Mouse (Mus musculus) adrenal gland, adult (tissue): Measurements from ENCODE around the gene Adamts14.

Experiments
- DNase-seq, 2 experiments: peaks; one replicate each; pipeline ENCODE4 v3.0.0; 2022 to 2023; ENCODE audit warnings: low spot score in 1 of 2; ENCODE audit not compliant: inconsistent age in 2 of 2

Gene Adamts14

GRCm38 (mm10) chr10:61275669-61276110, 2.5 kb upstream of the Adamts14 start:
- DNase-seq: peak; percentile 14 to 70

GRCm38 (mm10) chr10:61274532-61274931, 1.3 kb upstream of the Adamts14 start:
- no peak for DNase-seq

GRCm38 (mm10) chr10:61273844-61274215, 592 bp upstream of the Adamts14 start:
- DNase-seq: no peak

GRCm38 (mm10) chr10:61272631-61273030, 607 bp downstream of the Adamts14 start:
- DNase-seq: no peak

- DNase-seq: no peak
Observed at GRCm38 (mm10) chr10:61272089-61272626, 1.1 kb downstream of the Adamts14 start.

GRCm38 (mm10) chr10:61267378-61267777, 5.9 kb downstream of the Adamts14 start:
- no peak for DNase-seq

GRCm38 (mm10) chr10:61263606-61264005, 9.6 kb downstream of the Adamts14 start:
- DNase-seq: no peak

- no peak for DNase-seq
Observed at GRCm38 (mm10) chr10:61261229-61262156, 11.7 kb downstream of the Adamts14 start.

- peak in 1 of 2 experiments; percentile 46 for DNase-seq
Observed at GRCm38 (mm10) chr10:61258131-61258530, 15.1 kb downstream of the Adamts14 start.

- no peak for DNase-seq
Observed at GRCm38 (mm10) chr10:61256665-61257064, 16.6 kb downstream of the Adamts14 start.

- DNase-seq: no peak
Observed at GRCm38 (mm10) chr10:61255190-61255589, 18.0 kb downstream of the Adamts14 start.

GRCm38 (mm10) chr10:61254761-61255160, 18.5 kb downstream of the Adamts14 start:
- no peak for DNase-seq

- no peak for DNase-seq
Observed at GRCm38 (mm10) chr10:61249951-61250350, 23.3 kb downstream of the Adamts14 start.

GRCm38 (mm10) chr10:61248596-61249114, 24.6 kb downstream of the Adamts14 start:
- DNase-seq: no peak

GRCm38 (mm10) chr10:61246288-61246687, 26.9 kb downstream of the Adamts14 start:
- no peak for DNase-seq

- DNase-seq: no peak
Observed at GRCm38 (mm10) chr10:61241961-61242421, 31.2 kb downstream of the Adamts14 start.

GRCm38 (mm10) chr10:61240108-61240920, 32.9 kb downstream of the Adamts14 start:
- DNase-seq: no peak

- DNase-seq: no peak
Observed at GRCm38 (mm10) chr10:61237391-61237785, 35.9 kb downstream of the Adamts14 start.

- DNase-seq: peak in 1 of 2 experiments; percentile 16
Observed at GRCm38 (mm10) chr10:61236683-61237390, 36.4 kb downstream of the Adamts14 start.

- peak in 1 of 2 experiments; percentile 14 for DNase-seq
Observed at GRCm38 (mm10) chr10:61235677-61236267, 37.5 kb downstream of the Adamts14 start.
